Mouse (Mus musculus) hindbrain, embryonic 16.5 days (tissue): Measurements from ENCODE around the gene Lekr1. TPM values are rescaled to one million over a fixed set of nuclear protein-coding genes. Genes with fewer than 3 reads are reported as not detected.

Experiments
- ATAC-seq: fragments of 200-750 bp; cut with Nextera tagmentation; 2 replicates; pipeline ENCODE4 v1.8.0; 2017; ENCODE audit warnings: moderate TSS enrichment, moderate library complexity
- H3K27ac ChIP-seq: fragments of 300-500 bp; sonication (generic); 2 replicates; pipeline ENCODE4 v1.5.1; 2014; ENCODE audit warnings: low read depth, mild to moderate bottlenecking, control low read depth, low read length, moderate library complexity
- H3K27me3 ChIP-seq: fragments of 300-500 bp; sonication (generic); replicated peaks from 2 replicates; pipeline ENCODE4 v1.6.1; 2014; ENCODE audit warnings: low read length; ENCODE audit not compliant: control insufficient read depth, insufficient read depth
- H3K36me3 ChIP-seq: fragments of 300-500 bp; sonication (generic); 2 replicates; pipeline ENCODE4 v1.6.1; 2014; ENCODE audit warnings: mild to moderate bottlenecking, low read length, moderate library complexity, mixed read lengths; ENCODE audit not compliant: control insufficient read depth, insufficient read depth
- H3K4me1 ChIP-seq: fragments of 300-500 bp; sonication (generic); 2 replicates; pipeline ENCODE4 v1.6.1; 2014; ENCODE audit warnings: low read depth, low read length; ENCODE audit not compliant: control insufficient read depth, insufficient read depth
- H3K4me2 ChIP-seq: fragments of 300-500 bp; sonication (generic); 2 replicates; pipeline ENCODE4 v1.6.1; 2014; ENCODE audit warnings: mild to moderate bottlenecking, low read length, control low read depth, moderate library complexity
- H3K4me3 ChIP-seq: fragments of 300-500 bp; sonication (generic); 2 replicates; pipeline ENCODE4 v1.5.1; 2014; ENCODE audit warnings: mild to moderate bottlenecking, low read length, control low read depth, moderate library complexity
- H3K9ac ChIP-seq: fragments of 300-500 bp; sonication (generic); 2 replicates; pipeline ENCODE4 v1.6.1; 2014; ENCODE audit warnings: low read depth, mild to moderate bottlenecking, control low read depth, low read length, moderate library complexity
- H3K9me3 ChIP-seq: fragments of 300-500 bp; sonication (generic); 2 replicates; pipeline ENCODE4 v1.6.1; 2014; ENCODE audit warnings: mild to moderate bottlenecking, low read length, moderate library complexity; ENCODE audit not compliant: control insufficient read depth
- WGBS: fragments of 180-500 bp; shearing (Covaris S2); extraction: QIAGEN DNeasy Blood & Tissue Kit; methylation state at CpG from one replicate; pipeline ENCODE4 v1.1.7; 2014; 5-methylcytosine and 5-hydroxymethylcytosine counted together
- polyA plus RNA-seq: library from polyadenylated mRNA; unstranded; fragments of >200 nt; fragmentation: Nextera tagmentation; extraction: Ambion mirVana; gene quantifications from 2 replicates; pipeline ENCODE4 v1.2.1, GENCODE M21; 2015

Lekr1 gene
- polyA plus RNA-seq, 1 experiment from 2014 or later = 7.2 TPM

GRCm38 (mm10) chr3:65863297-65863696 is 197.3 kb downstream of the Lekr1 start:
- H3K9me3 ChIP-seq = no peaks in the 10 kb centered on the region
- H3K27me3 ChIP-seq = no peaks in the 10 kb centered on the region
- H3K36me3 ChIP-seq = no peaks in the 10 kb centered on the region
- H3K4me1 ChIP-seq = peaks cover 27% of the 10 kb centered on the region
- peak overlapping the region; percentile 30; the same call in 1 of the 2 replicates for H3K9ac ChIP-seq
- H3K4me2 ChIP-seq = peak overlapping the region; percentile 44
- ATAC-seq = peak; percentile 92
- H3K27ac ChIP-seq = no peak overlapping the region
- H3K4me3 ChIP-seq = no peak overlapping the region
- 2% methylated on average over 11 of the region's 11 CpGs for WGBS

- peak overlapping the region; percentile 44 for H3K4me2 ChIP-seq
- peaks cover 22% of the 10 kb centered on the region for H3K4me1 ChIP-seq
- H3K36me3 ChIP-seq = no peaks in the 10 kb centered on the region
- no peaks in the 10 kb centered on the region for H3K9me3 ChIP-seq
- no peak; the same call in 1 of the 2 replicates for ATAC-seq
- peak overlapping the region; percentile 33 for H3K9ac ChIP-seq
- H3K27me3 ChIP-seq = no peaks in the 10 kb centered on the region
- H3K27ac ChIP-seq = no peak overlapping the region; the same call in 1 of the 2 replicates
- WGBS = 47% methylated on average over 16 of the region's 16 CpGs
- H3K4me3 ChIP-seq = no peak overlapping the region
Observed at GRCm38 (mm10) chr3:65863762-65864377, 197.8 kb downstream of the Lekr1 start.

GRCm38 (mm10) chr3:65868931-65869330 is 202.9 kb downstream of the Lekr1 start:
- H3K27me3 ChIP-seq = no peaks in the 10 kb centered on the region
- 80% methylated on average over 8 of the region's 8 CpGs for WGBS
- H3K27ac ChIP-seq = no peak overlapping the region
- H3K4me2 ChIP-seq = no peak overlapping the region
- H3K4me3 ChIP-seq = no peak overlapping the region
- no peaks in the 10 kb centered on the region for H3K36me3 ChIP-seq
- H3K4me1 ChIP-seq = peaks cover 15% of the 10 kb centered on the region
- no peak overlapping the region for H3K9ac ChIP-seq
- H3K9me3 ChIP-seq = no peaks in the 10 kb centered on the region
- no peak for ATAC-seq

GRCm38 (mm10) chr3:65869724-65870123 is 203.7 kb downstream of the Lekr1 start:
- no peak overlapping the region for H3K4me3 ChIP-seq
- no peak overlapping the region for H3K4me2 ChIP-seq
- no peaks in the 10 kb centered on the region for H3K27me3 ChIP-seq
- ATAC-seq = no peak
- no peaks in the 10 kb centered on the region for H3K9me3 ChIP-seq
- no peak overlapping the region for H3K9ac ChIP-seq
- 73% methylated on average over 6 of the region's 6 CpGs for WGBS
- no peak overlapping the region for H3K27ac ChIP-seq
- H3K4me1 ChIP-seq = peaks cover 12% of the 10 kb centered on the region
- no peaks in the 10 kb centered on the region for H3K36me3 ChIP-seq

GRCm38 (mm10) chr3:65871188-65871603 is 205.2 kb downstream of the Lekr1 start:
- peak; percentile 81 for ATAC-seq
- Histone ChIP-seq H3K27ac (no peak overlapping the region; the same call in 1 of the 2 replicates), H3K4me1 (peaks cover 12% of the 10 kb centered on the region), H3K4me2 (peak overlapping the region; percentile 30), H3K4me3 (no peak overlapping the region), H3K36me3 (no peaks in the 10 kb centered on the region), H3K27me3 (no peaks in the 10 kb centered on the region), H3K9ac (peak overlapping the region; percentile 49; the same call in 1 of the 2 replicates), H3K9me3 (no peaks in the 10 kb centered on the region)
- WGBS = 6% methylated on average over 12 of the region's 12 CpGs

GRCm38 (mm10) chr3:65871609-65872272 is 205.7 kb downstream of the Lekr1 start:
- H3K36me3 ChIP-seq = no peaks in the 10 kb centered on the region
- H3K27ac ChIP-seq = no peak overlapping the region
- peaks cover 12% of the 10 kb centered on the region for H3K4me1 ChIP-seq
- 27% methylated on average over 10 of the region's 10 CpGs for WGBS
- H3K27me3 ChIP-seq = no peaks in the 10 kb centered on the region
- peak; percentile 43 for ATAC-seq
- H3K4me3 ChIP-seq = no peak overlapping the region
- no peaks in the 10 kb centered on the region for H3K9me3 ChIP-seq
- no peak overlapping the region for H3K9ac ChIP-seq
- H3K4me2 ChIP-seq = no peak overlapping the region

GRCm38 (mm10) chr3:65873093-65873830 is 207.2 kb downstream of the Lekr1 start:
- no peak overlapping the region for H3K9ac ChIP-seq
- H3K4me2 ChIP-seq = no peak overlapping the region
- H3K9me3 ChIP-seq = no peaks in the 10 kb centered on the region
- H3K27me3 ChIP-seq = no peaks in the 10 kb centered on the region
- H3K4me1 ChIP-seq = peaks cover 12% of the 10 kb centered on the region
- 83% methylated on average over 13 of the region's 13 CpGs for WGBS
- H3K4me3 ChIP-seq = no peak overlapping the region
- ATAC-seq = no peak
- no peak overlapping the region for H3K27ac ChIP-seq
- H3K36me3 ChIP-seq = no peaks in the 10 kb centered on the region
